Mouse (Mus musculus): ENCODE data around the gene Creb3. TPM values are rescaled to one million over a fixed set of nuclear protein-coding genes. Genes with fewer than 3 reads are reported as not detected.

Gene Creb3
- polyA plus RNA-seq, 1 experiment = 24.4 TPM

DNA sequence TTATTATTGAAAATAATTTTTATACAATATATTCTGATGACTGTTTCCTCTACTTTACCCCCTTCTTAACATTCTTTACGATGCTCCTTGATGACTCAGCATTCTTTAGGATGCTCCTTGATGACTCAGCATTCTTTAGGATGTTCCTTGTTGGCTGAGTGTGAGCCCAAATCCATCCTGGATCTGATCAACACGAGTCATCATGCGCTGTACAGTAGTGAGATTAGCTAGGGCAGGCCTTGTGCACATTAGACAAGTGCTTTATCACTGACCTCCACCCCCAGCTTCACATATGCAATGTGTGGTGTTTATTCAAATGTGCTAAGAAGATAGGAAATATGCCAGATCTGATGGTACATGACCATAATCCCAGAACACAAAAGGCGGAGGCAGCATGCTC lies 36.1 kb downstream of the Creb3 start:
- H3K27me3 ChIP-seq (ENCODE audit: control insufficient read depth, insufficient read depth, low read length, poor library complexity, severe bottlenecking) = no peaks in the 10 kb centered on the region
- H3K4me1 ChIP-seq (ENCODE audit: control insufficient read depth, insufficient read depth, low read length) = no peaks in the 10 kb centered on the region
- H3K4me3 ChIP-seq (ENCODE audit: low read depth, low read length) = no peak overlapping the region
- no peak for TF ChIP-seq CTCF (IDR thresholded peaks at IDR 0.05; ENCODE audit: low read depth, low read length)
- no peak for TF ChIP-seq EP300 (IDR thresholded peaks at IDR 0.05; ENCODE audit: insufficient read depth, low read depth, low read length)
- no peak for TF ChIP-seq POLR2A (IDR thresholded peaks at IDR 0.05; ENCODE audit: insufficient read depth, low read length)
- no peaks in the 10 kb centered on the region for H3K9me3 ChIP-seq (replicated peaks; ENCODE audit: control insufficient read depth, insufficient read depth, low read length, poor library complexity, severe bottlenecking)
- no peaks in the 10 kb centered on the region for H3K36me3 ChIP-seq (ENCODE audit: control insufficient read depth, insufficient read depth, low read length, poor library complexity, severe bottlenecking)
- no peak overlapping the region for H3K9ac ChIP-seq (ENCODE audit: low read depth, poor library complexity, severe bottlenecking)
- no peak overlapping the region for H3K27ac ChIP-seq (ENCODE audit: insufficient read depth, low read length)

DNA sequence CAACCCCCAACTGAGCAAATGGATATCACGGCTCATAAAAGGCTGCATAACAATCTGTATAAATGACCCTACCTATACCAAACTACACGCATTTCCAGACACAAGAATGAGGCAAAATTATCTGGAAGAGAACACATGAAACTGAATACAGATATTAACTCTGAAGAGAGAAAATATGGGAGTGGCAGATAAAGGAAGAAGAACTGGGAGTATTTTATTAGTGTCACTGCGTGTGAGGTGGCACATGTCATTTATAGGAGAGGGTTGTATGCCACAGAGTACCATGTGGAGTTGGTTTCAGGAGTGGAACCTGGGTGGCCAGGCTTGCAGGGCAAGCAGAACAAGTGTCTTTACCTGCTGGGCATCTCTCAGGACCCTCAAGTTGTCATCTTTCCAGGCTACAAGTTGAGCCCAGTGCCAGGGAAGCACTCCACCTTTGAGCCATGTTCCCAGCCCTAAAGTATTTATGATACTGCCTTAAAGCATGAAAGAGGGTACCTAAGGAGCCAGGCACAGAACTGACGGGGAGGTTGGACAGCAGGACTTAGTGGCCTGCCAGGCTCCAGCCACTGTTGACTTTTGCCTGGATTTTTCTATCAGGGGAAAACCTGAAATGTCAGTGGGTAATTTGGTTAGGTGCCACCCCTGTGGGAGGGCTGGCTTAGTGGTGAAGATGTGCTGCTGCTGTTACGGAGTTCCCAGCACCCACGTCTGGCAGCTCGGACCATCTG lies 36.7 kb downstream of the Creb3 start:
- H3K27ac ChIP-seq (ENCODE audit: insufficient read depth, low read length) = no peak overlapping the region
- H3K9me3 ChIP-seq (replicated peaks; ENCODE audit: control insufficient read depth, insufficient read depth, low read length, poor library complexity, severe bottlenecking) = no peaks in the 10 kb centered on the region
- H3K36me3 ChIP-seq (ENCODE audit: control insufficient read depth, insufficient read depth, low read length, poor library complexity, severe bottlenecking) = no peaks in the 10 kb centered on the region
- H3K4me3 ChIP-seq (ENCODE audit: low read depth, low read length) = no peak overlapping the region
- H3K27me3 ChIP-seq (ENCODE audit: control insufficient read depth, insufficient read depth, low read length, poor library complexity, severe bottlenecking) = no peaks in the 10 kb centered on the region
- no peak overlapping the region for H3K9ac ChIP-seq (ENCODE audit: low read depth, poor library complexity, severe bottlenecking)
- H3K4me1 ChIP-seq (ENCODE audit: control insufficient read depth, insufficient read depth, low read length) = no peaks in the 10 kb centered on the region
- no peak for TF ChIP-seq POLR2A (IDR thresholded peaks at IDR 0.05; ENCODE audit: insufficient read depth, low read length)
- TF ChIP-seq CTCF (IDR thresholded peaks at IDR 0.05; ENCODE audit: low read depth, low read length) = no peak
- no peak for TF ChIP-seq EP300 (IDR thresholded peaks at IDR 0.05; ENCODE audit: insufficient read depth, low read depth, low read length)

DNA sequence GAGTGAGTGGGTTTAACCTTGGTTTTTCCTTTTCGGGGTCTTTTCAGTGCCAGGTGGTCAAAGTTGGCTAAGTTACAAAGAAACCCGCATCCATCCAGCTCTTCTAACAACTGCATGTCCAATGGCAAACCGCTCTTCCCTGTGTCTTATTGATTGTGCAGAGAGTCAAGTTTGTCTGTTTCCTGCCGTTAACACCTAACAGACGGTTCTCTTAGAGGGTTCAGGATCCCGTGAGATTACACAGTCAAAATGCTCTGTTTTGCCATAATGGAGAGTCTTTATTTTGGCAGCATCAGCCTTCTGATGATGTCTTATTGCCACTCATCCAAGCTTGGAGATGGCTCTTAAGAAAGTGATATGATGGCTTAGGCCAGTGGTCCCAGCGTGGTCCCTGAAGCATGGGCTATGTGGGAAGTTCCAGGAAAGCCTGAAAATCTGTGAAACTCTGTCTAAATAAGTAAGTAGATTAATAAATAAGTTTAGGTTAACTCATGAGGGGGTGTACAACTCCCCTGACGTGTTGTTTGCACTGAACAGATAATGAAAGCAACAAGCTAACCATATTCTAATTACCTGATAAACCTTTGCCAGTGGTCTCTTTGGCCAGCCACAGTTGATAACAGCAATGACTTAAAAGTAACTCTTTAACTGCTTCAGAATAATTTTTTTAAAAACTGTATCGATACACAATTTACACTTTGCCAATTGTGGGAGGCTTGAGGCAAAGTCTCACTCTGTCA lies 38.2 kb downstream of the Creb3 start:
- H3K27ac ChIP-seq (ENCODE audit: insufficient read depth, low read length) = no peak overlapping the region
- no peak overlapping the region for H3K4me3 ChIP-seq (ENCODE audit: low read depth, low read length)
- H3K4me1 ChIP-seq (ENCODE audit: control insufficient read depth, insufficient read depth, low read length) = no peaks in the 10 kb centered on the region
- no peaks in the 10 kb centered on the region for H3K27me3 ChIP-seq (ENCODE audit: control insufficient read depth, insufficient read depth, low read length, poor library complexity, severe bottlenecking)
- H3K36me3 ChIP-seq (ENCODE audit: control insufficient read depth, insufficient read depth, low read length, poor library complexity, severe bottlenecking) = no peaks in the 10 kb centered on the region
- H3K9me3 ChIP-seq (replicated peaks; ENCODE audit: control insufficient read depth, insufficient read depth, low read length, poor library complexity, severe bottlenecking) = no peaks in the 10 kb centered on the region
- TF ChIP-seq EP300 (IDR thresholded peaks at IDR 0.05; ENCODE audit: insufficient read depth, low read depth, low read length) = no peak
- TF ChIP-seq CTCF (IDR thresholded peaks at IDR 0.05; ENCODE audit: low read depth, low read length) = no peak
- no peak for TF ChIP-seq POLR2A (IDR thresholded peaks at IDR 0.05; ENCODE audit: insufficient read depth, low read length)
- no peak overlapping the region for H3K9ac ChIP-seq (ENCODE audit: low read depth, poor library complexity, severe bottlenecking)

DNA sequence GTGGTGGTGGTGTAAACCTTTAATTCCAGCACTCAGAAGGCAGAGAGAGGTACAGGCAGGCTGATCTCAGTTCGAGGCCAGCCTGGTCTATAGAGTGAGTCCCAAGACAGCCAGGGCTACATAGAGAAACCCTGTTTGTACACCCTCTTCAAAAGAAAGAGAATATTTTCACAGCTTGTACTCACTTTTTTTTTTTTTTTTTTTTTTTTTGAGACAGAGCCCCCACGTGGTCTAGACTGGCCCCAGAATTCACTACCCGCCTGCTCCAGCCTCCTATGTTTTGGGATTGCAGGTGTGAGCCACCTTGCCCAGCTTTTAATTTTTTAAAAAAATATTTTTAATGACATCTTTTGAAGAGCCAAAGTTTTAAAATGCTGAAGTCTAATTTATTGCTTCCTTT lies 42.0 kb downstream of the Creb3 start:
- H3K9me3 ChIP-seq (replicated peaks; ENCODE audit: control insufficient read depth, insufficient read depth, low read length, poor library complexity, severe bottlenecking) = no peaks in the 10 kb centered on the region
- H3K27ac ChIP-seq (ENCODE audit: insufficient read depth, low read length) = no peak overlapping the region
- no peak overlapping the region for H3K9ac ChIP-seq (ENCODE audit: low read depth, poor library complexity, severe bottlenecking)
- H3K4me1 ChIP-seq (ENCODE audit: control insufficient read depth, insufficient read depth, low read length) = no peaks in the 10 kb centered on the region
- H3K27me3 ChIP-seq (ENCODE audit: control insufficient read depth, insufficient read depth, low read length, poor library complexity, severe bottlenecking) = no peaks in the 10 kb centered on the region
- TF ChIP-seq CTCF (IDR thresholded peaks at IDR 0.05; ENCODE audit: low read depth, low read length) (no peak), POLR2A (IDR thresholded peaks at IDR 0.05; ENCODE audit: insufficient read depth, low read length) (no peak), EP300 (IDR thresholded peaks at IDR 0.05; ENCODE audit: insufficient read depth, low read depth, low read length) (no peak)
- no peaks in the 10 kb centered on the region for H3K36me3 ChIP-seq (ENCODE audit: control insufficient read depth, insufficient read depth, low read length, poor library complexity, severe bottlenecking)
- no peak overlapping the region for H3K4me3 ChIP-seq (ENCODE audit: low read depth, low read length)

DNA sequence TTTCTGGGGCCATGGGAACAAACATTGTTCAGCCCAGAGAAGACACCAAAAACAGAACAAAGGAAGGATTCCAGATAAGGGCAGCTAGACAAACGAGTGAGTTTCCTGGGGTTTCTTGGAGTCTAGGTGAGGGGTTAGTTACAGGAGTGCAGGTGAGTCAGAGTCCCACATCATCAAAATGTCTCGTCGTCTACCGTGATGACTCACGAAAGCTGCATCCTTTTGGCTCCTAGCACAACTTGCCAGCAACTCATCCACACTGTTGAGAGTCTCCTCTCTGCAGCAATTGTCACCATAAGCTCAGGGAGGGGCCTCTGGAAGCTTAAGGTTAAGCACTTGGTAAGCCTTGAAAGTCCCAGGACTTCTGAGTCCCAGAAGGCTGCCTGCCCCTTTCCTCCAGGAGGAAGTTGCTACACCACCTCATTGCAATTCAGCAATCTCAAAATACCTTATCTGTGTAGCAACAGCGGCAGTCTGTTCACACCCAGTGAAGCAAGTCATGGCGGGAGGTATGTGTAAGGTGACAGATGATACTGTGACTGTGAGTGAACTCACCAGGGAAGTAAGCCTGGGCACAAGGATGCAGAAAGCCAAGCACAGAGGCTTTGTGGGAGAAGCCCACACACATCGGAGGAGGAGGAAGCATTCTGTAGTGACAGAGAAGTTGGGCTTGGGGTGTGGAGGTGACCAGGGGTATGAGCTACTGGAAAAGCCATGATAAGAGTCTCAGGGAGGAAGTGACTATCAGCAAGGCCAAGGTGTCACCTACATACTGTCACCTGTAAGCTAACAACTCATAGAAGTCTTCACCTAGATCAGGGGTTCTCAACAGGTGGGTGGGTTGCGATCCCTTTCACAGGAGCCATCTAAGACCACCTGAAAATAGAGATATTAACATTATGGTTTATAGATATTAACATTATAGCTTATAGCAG lies 42.9 kb downstream of the Creb3 start:
- Histone ChIP-seq H3K4me3 (ENCODE audit: low read depth, low read length) (no peak overlapping the region), H3K36me3 (ENCODE audit: control insufficient read depth, insufficient read depth, low read length, poor library complexity, severe bottlenecking) (no peaks in the 10 kb centered on the region), H3K9me3 (replicated peaks; ENCODE audit: control insufficient read depth, insufficient read depth, low read length, poor library complexity, severe bottlenecking) (no peaks in the 10 kb centered on the region), H3K9ac (ENCODE audit: low read depth, poor library complexity, severe bottlenecking) (no peak overlapping the region), H3K27me3 (ENCODE audit: control insufficient read depth, insufficient read depth, low read length, poor library complexity, severe bottlenecking) (no peaks in the 10 kb centered on the region), H3K27ac (ENCODE audit: insufficient read depth, low read length) (no peak overlapping the region), H3K4me1 (ENCODE audit: control insufficient read depth, insufficient read depth, low read length) (no peaks in the 10 kb centered on the region)
- TF ChIP-seq POLR2A (IDR thresholded peaks at IDR 0.05; ENCODE audit: insufficient read depth, low read length) (no peak), CTCF (IDR thresholded peaks at IDR 0.05; ENCODE audit: low read depth, low read length) (no peak), EP300 (IDR thresholded peaks at IDR 0.05; ENCODE audit: insufficient read depth, low read depth, low read length) (no peak)

Data from ES-Bruce4 (cell line).